Mouse (Mus musculus): ENCODE results near the gene Gm11487. TPM values are rescaled to one million over a fixed set of nuclear protein-coding genes. Genes with fewer than 3 reads are reported as not detected.
"Not testable (repeated sequence)": the region's sequence is repeated elsewhere in the genome, so short reads cannot be mapped to it uniquely, and the experiment has no call there.

Gene Gm11487
- polyA plus RNA-seq (2012; rRNA removed): not detected in 2 replicates

GRCm38 (mm10) chr4:73404972-73405371, at the start of gene Gm11487:
Gene Gm11487 (minus strand): TSS chr4:73405072.
- H3K36me3 ChIP-seq (ENCODE audit: control insufficient read depth, insufficient read depth, low read length); H3K27ac ChIP-seq (ENCODE audit: insufficient read depth, low read depth, low read length); H3K4me3 ChIP-seq (ENCODE audit: low read depth, low read length); H3K27me3 ChIP-seq (ENCODE audit: control insufficient read depth, insufficient read depth, low read length); H3K4me1 ChIP-seq (ENCODE audit: control insufficient read depth, insufficient read depth, insufficient read length, low read length): not testable (repeated sequence)
- 86% methylated on average over 4 of the region's 4 CpGs for WGBS

GRCm38 (mm10) chr4:73444715-73445114, 39.8 kb upstream of the Gm11487 start:
- H3K4me1 ChIP-seq (ENCODE audit: control insufficient read depth, insufficient read depth, insufficient read length, low read length): no peaks in the 10 kb centered on the region
- no peaks in the 10 kb centered on the region for H3K36me3 ChIP-seq (ENCODE audit: control insufficient read depth, insufficient read depth, low read length)
- WGBS: 47% methylated on average over 7 of the region's 7 CpGs
- no peaks in the 10 kb centered on the region for H3K27me3 ChIP-seq (ENCODE audit: control insufficient read depth, insufficient read depth, low read length)
- H3K27ac ChIP-seq (ENCODE audit: insufficient read depth, low read depth, low read length): no peak overlapping the region
- no peak overlapping the region for H3K4me3 ChIP-seq (ENCODE audit: low read depth, low read length)
- no peak for TF ChIP-seq CTCF (IDR thresholded peaks at IDR 0.05; ENCODE audit: extremely low read depth, insufficient read length, insufficient replicate concordance, low read depth, low read length)
- TF ChIP-seq POLR2A (IDR thresholded peaks at IDR 0.05; ENCODE audit: low read depth, low read length): no peak

GRCm38 (mm10) chr4:73442568-73442967, 37.7 kb upstream of the Gm11487 start:
- Histone ChIP-seq H3K27me3 (ENCODE audit: control insufficient read depth, insufficient read depth, low read length) (no peaks in the 10 kb centered on the region), H3K36me3 (ENCODE audit: control insufficient read depth, insufficient read depth, low read length) (no peaks in the 10 kb centered on the region), H3K27ac (ENCODE audit: insufficient read depth, low read depth, low read length) (no peak overlapping the region), H3K4me3 (ENCODE audit: low read depth, low read length) (no peak overlapping the region), H3K4me1 (ENCODE audit: control insufficient read depth, insufficient read depth, insufficient read length, low read length) (no peaks in the 10 kb centered on the region)
- TF ChIP-seq POLR2A (IDR thresholded peaks at IDR 0.05; ENCODE audit: low read depth, low read length) (no peak), CTCF (IDR thresholded peaks at IDR 0.05; ENCODE audit: extremely low read depth, insufficient read length, insufficient replicate concordance, low read depth, low read length) (no peak)
- 67% methylated on average over 1 of the region's 1 CpGs for WGBS

GRCm38 (mm10) chr4:73425903-73426302, 21.0 kb upstream of the Gm11487 start:
- H3K4me3 ChIP-seq (ENCODE audit: low read depth, low read length): no peak overlapping the region
- WGBS: 75% methylated on average over 3 of the region's 3 CpGs
- H3K27me3 ChIP-seq (ENCODE audit: control insufficient read depth, insufficient read depth, low read length): no peaks in the 10 kb centered on the region
- TF ChIP-seq CTCF (IDR thresholded peaks at IDR 0.05; ENCODE audit: extremely low read depth, insufficient read length, insufficient replicate concordance, low read depth, low read length) (no peak), POLR2A (IDR thresholded peaks at IDR 0.05; ENCODE audit: low read depth, low read length) (no peak)
- H3K27ac ChIP-seq (ENCODE audit: insufficient read depth, low read depth, low read length): no peak overlapping the region
- no peaks in the 10 kb centered on the region for H3K36me3 ChIP-seq (ENCODE audit: control insufficient read depth, insufficient read depth, low read length)
- no peaks in the 10 kb centered on the region for H3K4me1 ChIP-seq (ENCODE audit: control insufficient read depth, insufficient read depth, insufficient read length, low read length)

- 86% methylated on average over 12 of the region's 12 CpGs for WGBS
- TF ChIP-seq CTCF (IDR thresholded peaks at IDR 0.05; ENCODE audit: extremely low read depth, insufficient read length, insufficient replicate concordance, low read depth, low read length) (no peak), POLR2A (IDR thresholded peaks at IDR 0.05; ENCODE audit: low read depth, low read length) (no peak)
- H3K4me1 ChIP-seq (ENCODE audit: control insufficient read depth, insufficient read depth, insufficient read length, low read length): no peaks in the 10 kb centered on the region
- no peak overlapping the region for H3K4me3 ChIP-seq (ENCODE audit: low read depth, low read length)
- no peak overlapping the region for H3K27ac ChIP-seq (ENCODE audit: insufficient read depth, low read depth, low read length)
- no peaks in the 10 kb centered on the region for H3K27me3 ChIP-seq (ENCODE audit: control insufficient read depth, insufficient read depth, low read length)
- no peaks in the 10 kb centered on the region for H3K36me3 ChIP-seq (ENCODE audit: control insufficient read depth, insufficient read depth, low read length)
These were observed 18.2 kb upstream of the Gm11487 start for GRCm38 (mm10) chr4:73423049-73423448.

GRCm38 (mm10) chr4:73366534-73366933, 38.3 kb downstream of the Gm11487 start:
- 65% methylated on average over 3 of the region's 3 CpGs for WGBS

More at GRCm38 (mm10) chr4:73366534-73366933, 38.3 kb downstream of the Gm11487 start:
- TF ChIP-seq CTCF (IDR thresholded peaks at IDR 0.05; ENCODE audit: extremely low read depth, insufficient read length, insufficient replicate concordance, low read depth, low read length) (no peak), POLR2A (IDR thresholded peaks at IDR 0.05; ENCODE audit: low read depth, low read length) (no peak)
- no peak overlapping the region for H3K4me3 ChIP-seq (ENCODE audit: low read depth, low read length)
- H3K27me3 ChIP-seq (ENCODE audit: control insufficient read depth, insufficient read depth, low read length): no peaks in the 10 kb centered on the region
- no peaks in the 10 kb centered on the region for H3K4me1 ChIP-seq (ENCODE audit: control insufficient read depth, insufficient read depth, insufficient read length, low read length)
- H3K36me3 ChIP-seq (ENCODE audit: control insufficient read depth, insufficient read depth, low read length): no peaks in the 10 kb centered on the region
- H3K27ac ChIP-seq (ENCODE audit: insufficient read depth, low read depth, low read length): no peak overlapping the region

Other genes starting within 250 kb of the Gm11487 start
- not detected in 2 replicates for gene Gm11238, start 202.8 kb upstream of the Gm11487 start, polyA plus RNA-seq (2012; rRNA removed)
- not detected in 2 replicates for gene Gm11237, start 217.9 kb upstream of the Gm11487 start, polyA plus RNA-seq (2012; rRNA removed)
- not detected in 2 replicates for gene Gm11236, start 233.0 kb upstream of the Gm11487 start, polyA plus RNA-seq (2012; rRNA removed)

Data from small intestine, adult 2 months (tissue).